Mouse (Mus musculus): ENCODE results near the gene Nfatc2ip.

DNA sequence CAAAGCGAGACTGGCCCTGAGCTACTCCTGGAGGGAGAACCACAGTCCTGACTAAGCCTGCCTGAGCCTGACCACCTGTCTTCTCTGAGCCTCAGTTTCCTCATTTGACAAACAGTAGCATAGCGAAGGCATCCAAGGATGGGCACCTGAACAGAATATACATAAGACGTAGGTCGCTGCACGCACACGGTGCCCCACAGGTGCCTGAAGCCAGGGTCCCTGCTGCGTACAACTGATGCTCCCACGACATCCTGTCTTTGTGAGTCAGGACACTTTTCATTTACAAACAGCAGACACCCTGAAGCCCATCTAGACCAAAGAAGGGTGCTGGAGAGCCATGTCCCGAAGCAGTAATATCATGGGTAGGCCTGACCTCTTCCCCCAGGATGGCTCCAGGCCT, 38.1 kb downstream of the Nfatc2ip start:
- TF ChIP-seq CTCF (IDR thresholded peaks at IDR 0.05; ENCODE audit: borderline replicate concordance, control insufficient read depth, extremely low read depth, insufficient read depth, low read length, poor library complexity) (no peak), POLR2A (IDR thresholded peaks at IDR 0.05; ENCODE audit: control insufficient read depth, extremely low read depth, insufficient read depth, low read length, poor library complexity) (no peak)

Measured in thymus, adult 2 months (tissue).